Mouse (Mus musculus): ENCODE measurements at regions not wholly inside any gene's neighbourhood (a gene's known extent, or its start where the extent isn't known, plus 50 kb on each side); places are given as distances from the start of the nearest gene placed in this dataset.

DNA sequence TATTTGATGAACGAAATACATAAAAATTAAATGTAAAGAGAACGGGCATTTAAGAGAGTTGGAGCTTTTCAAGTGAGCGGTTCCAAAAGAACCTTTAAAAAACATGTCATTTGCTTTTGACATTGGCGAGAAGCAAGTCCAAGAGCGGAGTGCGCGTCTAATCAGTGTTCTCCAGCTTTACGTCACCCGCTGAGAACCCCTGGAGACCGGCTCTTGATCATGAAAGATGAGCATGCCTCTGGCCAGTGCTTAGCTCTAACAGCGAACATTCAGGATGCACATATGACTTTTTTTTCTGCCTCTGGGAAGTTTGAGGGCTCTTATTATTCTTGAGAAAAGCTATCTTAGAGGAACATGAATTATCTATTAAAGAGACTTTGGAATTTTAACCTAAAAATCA is 95.2 kb upstream of the Fam98a start:
- Histone ChIP-seq H3K4me3 (no peak overlapping the region), H3K27ac (no peak overlapping the region)
- TF ChIP-seq CTCF (conservative IDR thresholded peaks at IDR 0.05), result no peak
- DNase-seq (ENCODE audit: low spot score in 2 of 2), result no peak

DNA sequence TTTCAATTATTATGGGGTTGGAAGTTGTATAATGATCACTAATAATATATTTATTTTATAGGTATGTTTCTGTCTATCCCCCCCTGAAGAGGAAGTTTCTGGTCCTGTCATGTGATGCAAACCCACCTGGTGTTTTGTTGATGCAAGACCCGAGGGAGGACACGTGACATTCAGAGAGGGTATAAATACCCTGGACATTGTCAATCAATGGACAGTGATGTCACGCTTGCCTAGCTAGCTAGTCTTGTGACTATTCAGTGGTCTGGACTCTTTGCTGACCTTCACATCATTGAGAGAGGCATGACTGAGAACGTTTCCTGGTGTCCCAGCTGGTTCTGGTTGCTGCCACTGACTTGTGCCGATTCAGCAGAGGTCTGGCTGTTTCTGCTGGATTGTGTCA is 93.0 kb upstream of the Fam98a start:
- DNase-seq (ENCODE audit: low spot score in 2 of 2), result no peak
- no peak for TF ChIP-seq CTCF (conservative IDR thresholded peaks at IDR 0.05)
- Histone ChIP-seq H3K27ac (no peak overlapping the region), H3K4me3 (no peak overlapping the region)

DNA sequence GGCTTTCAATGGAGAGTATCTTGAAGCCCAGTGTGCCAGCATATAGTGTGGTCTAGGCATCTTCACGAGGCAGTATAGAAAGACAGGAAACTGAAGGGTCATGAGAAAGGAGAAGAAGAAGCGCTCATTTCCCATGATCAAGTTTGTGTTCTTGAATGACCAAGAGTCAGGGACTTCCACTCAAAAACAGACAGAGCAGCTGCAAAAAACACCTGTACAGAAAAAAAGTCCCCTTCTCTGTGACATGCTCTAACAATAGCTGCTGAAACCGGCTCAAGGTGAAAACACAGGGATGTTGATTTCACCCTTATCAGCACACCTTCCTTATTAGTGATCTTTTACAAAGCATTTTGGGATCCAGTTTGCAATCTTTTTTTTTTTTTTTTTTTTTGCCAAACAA is 90.6 kb upstream of the Fam98a start:
- Histone ChIP-seq H3K27ac (no peak overlapping the region), H3K4me3 (no peak overlapping the region)
- no peak for TF ChIP-seq CTCF (conservative IDR thresholded peaks at IDR 0.05)
- DNase-seq (ENCODE audit: low spot score in 2 of 2), result no peak

DNA sequence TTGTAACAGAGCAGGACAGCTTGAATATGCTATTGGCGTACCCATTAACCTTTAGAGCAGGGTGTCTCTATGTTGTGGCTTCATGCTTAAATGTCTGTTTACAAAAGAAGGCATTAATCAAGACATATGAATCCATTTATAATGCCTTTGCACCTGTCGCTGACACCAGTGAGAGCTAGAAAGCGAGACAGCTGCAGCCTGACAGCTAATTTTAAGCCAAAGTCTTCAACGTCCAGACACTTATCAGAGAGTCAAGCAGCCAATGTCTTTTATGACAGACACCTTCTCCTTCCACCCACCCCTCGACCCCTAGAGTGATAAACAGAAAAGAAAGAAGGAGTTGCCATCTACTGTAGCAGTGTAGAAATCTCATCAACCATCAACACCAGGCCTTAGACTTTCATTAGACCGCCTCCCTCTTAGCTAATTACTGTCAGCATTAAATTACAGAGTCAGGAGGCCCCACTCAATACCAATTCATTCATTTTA is 89.3 kb upstream of the Fam98a start:
- no peak overlapping the region for H3K4me3 ChIP-seq
- no peak overlapping the region for H3K27ac ChIP-seq
- no peak for DNase-seq (ENCODE audit: low spot score in 2 of 2)
- no peak for TF ChIP-seq CTCF (conservative IDR thresholded peaks at IDR 0.05)

DNA sequence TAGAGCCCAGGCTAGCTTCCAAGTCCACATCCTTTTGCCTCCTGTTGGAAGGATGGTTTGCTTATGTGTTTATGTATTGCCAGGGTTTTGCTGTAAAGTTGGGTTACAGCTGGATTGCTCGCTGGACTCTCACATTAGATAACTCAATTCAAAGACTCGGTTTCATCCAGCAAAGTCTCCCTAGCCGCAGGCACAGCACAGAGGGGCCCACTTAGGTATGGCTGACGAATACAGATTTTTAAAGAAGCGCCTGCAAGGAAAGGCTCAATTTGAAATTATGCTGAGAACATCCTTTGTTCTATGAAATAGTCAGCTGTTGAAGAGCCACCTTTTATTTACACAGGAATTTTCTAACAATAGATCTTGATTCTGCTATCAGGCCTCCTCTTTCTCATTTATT is 88.8 kb upstream of the Fam98a start:
- H3K4me3 ChIP-seq, result no peak overlapping the region
- H3K27ac ChIP-seq, result no peak overlapping the region
- TF ChIP-seq CTCF (conservative IDR thresholded peaks at IDR 0.05), result no peak
- DNase-seq (ENCODE audit: low spot score in 2 of 2), result no peak

DNA sequence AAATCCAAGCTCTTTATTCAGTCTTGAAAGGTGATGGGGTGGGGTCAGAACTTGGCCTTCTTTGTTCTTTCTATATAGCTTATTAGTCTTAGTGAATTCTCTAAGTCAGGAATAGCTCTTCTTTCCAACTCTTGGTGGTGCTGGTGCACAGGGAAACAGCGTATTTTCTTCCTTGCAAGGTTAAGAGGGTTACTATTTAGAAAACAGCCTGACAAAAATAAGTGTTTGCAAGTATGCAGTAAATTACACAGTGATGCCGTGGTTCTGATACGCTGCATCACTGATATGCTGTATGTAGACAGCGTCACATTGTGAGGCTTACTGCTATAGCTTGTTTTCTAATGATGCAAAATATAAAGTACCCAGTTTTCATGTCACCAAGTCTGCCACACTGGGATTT is 78.1 kb upstream of the Fam98a start:
- DNase-seq (ENCODE audit: low spot score in 2 of 2), result peak; percentile 7 to 17
- no peak overlapping the region for H3K4me3 ChIP-seq
- no peak overlapping the region for H3K27ac ChIP-seq
- TF ChIP-seq CTCF (conservative IDR thresholded peaks at IDR 0.05), result peak; percentile 73

DNA sequence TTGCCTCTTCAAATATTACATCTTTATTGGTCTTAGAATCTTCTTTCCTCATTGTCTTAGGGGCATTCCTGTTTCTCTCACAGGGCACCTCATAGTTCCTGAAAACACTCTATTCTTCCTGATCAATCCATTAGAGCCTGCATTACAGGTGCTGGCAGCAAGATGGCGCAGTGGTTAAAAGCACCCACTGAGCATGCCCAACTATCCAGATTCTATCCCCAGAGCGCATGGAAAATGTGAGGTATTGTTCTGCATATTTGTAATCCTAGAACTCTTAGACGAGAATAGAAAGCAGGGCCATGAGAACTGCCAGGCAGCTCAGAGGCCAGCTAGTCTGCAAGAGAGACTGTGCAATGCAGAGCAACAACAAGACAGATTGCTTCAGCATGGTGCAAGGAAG is 67.7 kb upstream of the Fam98a start:
- peak; percentile 71 for TF ChIP-seq CTCF (conservative IDR thresholded peaks at IDR 0.05)
- no peak for DNase-seq (ENCODE audit: low spot score in 2 of 2)
- no peak overlapping the region for H3K27ac ChIP-seq
- H3K4me3 ChIP-seq, result no peak overlapping the region

DNA sequence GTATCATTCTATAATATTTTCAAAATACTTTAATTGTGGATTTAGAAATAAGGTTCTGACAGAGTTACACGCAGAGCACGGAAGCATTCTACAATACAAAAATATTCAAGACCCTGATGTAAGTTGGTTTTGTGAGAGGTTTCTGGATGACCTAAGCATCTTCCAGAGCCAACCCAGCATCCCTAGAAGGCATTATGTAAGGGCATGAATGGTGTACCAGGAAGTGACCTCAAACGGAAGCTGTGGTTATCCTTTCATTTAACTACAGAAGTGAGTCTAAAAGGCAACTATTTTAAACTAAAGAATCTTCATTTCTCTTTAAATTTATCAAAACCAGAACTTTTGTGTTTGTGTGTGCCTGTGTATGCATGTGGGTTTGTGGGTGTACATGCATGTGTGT is 66.8 kb upstream of the Fam98a start:
- Histone ChIP-seq H3K4me3 (no peak overlapping the region), H3K27ac (no peak overlapping the region)
- TF ChIP-seq CTCF (conservative IDR thresholded peaks at IDR 0.05), result no peak
- DNase-seq (ENCODE audit: low spot score in 2 of 2), result no peak

DNA sequence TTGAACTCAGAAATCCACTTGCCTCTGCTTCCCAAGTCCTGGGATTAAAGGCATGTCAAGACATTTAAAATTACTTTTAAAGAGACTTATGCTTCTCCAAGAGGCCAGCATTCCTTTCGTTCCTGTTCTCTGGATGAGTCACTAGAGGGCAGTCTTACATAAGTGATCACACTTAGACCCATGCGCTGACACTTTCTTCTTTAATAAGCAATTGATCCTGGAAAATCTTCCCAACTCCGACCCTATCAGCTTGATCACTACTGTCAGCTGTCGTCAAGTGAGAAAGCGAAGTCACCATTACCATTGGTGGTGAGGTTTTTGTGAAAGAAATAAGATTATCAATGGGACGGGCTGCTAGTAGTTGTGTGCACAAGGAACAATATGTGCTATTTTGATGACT is 65.5 kb upstream of the Fam98a start:
- TF ChIP-seq CTCF (conservative IDR thresholded peaks at IDR 0.05), result peak; percentile 90
- H3K4me3 ChIP-seq, result peak overlapping the region; percentile 0; the same call in 1 of the 2 replicates
- DNase-seq (ENCODE audit: low spot score in 2 of 2), result peak; percentile 26 to 44
- no peak overlapping the region for H3K27ac ChIP-seq

DNA sequence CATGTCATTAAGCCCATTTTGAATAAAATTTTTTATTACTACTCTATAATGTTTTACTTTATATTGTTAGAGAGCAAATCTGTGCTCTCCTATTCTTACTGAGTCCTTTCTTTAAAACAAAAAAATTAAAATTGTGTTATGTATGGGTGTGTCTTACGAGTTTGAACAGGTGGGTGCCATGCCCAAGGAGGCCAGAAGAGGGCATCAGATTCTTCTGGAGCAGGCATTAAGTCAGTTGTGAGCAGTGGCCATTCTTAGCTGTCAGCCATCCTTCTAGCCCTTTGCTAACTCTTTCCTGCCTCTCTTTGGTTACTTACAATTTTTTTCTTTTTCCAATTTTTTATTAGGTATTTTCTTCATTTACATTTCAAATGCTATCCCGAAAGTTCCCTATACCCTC is 63.6 kb upstream of the Fam98a start:
- peak; percentile 75 for TF ChIP-seq CTCF (conservative IDR thresholded peaks at IDR 0.05)
- DNase-seq (ENCODE audit: low spot score in 2 of 2), result no peak
- H3K4me3 ChIP-seq, result no peak overlapping the region
- H3K27ac ChIP-seq, result no peak overlapping the region

DNA sequence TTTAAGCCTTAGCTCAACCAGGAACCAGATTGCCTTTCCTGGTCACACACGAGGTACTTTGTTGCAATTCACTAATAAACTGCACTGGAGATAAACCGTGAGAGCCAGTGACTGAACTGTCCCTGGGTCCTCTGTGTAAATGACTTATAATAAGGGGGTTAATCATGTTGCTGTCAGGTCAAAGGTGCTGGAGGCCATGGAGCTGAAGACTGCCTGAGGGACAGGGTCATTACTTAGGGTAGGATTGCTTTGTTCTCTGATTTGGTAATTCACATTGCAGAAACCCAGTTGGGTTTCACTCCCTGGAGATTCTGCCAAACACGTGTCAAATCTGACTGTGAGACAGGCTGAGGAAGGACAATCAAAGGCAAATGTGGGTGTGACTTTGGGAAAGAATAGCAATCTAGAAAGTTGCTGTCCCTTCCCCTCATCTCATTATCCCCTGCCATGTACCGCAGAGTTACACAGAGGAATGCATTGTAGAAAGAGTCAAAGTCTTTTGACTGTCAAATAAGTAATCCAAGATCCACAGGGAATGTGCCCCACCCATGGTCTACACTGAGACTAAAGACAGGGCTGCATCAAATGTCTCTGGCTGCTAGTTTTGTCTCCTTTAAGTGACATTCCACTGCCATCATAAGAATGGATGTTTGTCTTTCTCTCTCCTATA is 51.8 kb upstream of the Fam98a start:
- Histone ChIP-seq H3K27ac (no peak overlapping the region), H3K4me3 (no peak overlapping the region)
- no peak for TF ChIP-seq CTCF (conservative IDR thresholded peaks at IDR 0.05)
- no peak for DNase-seq (ENCODE audit: low spot score in 2 of 2)
